Mouse (Mus musculus): ENCODE measurements around the gene Bphl.

GRCm38 (mm10) chr13:34053673-34054282 lies 16.4 kb downstream of the Bphl start:
- TF ChIP-seq CTCF (IDR thresholded peaks at IDR 0.05; ENCODE audit: insufficient read depth, low read depth, low read length) = no peak
- TF ChIP-seq POLR2A (IDR thresholded peaks at IDR 0.05; ENCODE audit: insufficient read depth, low read depth, low read length) = no peak

All from olfactory bulb, adult 2 months (tissue).